Mouse (Mus musculus): Measurements from ENCODE around the gene Rpl22.

Gene Rpl22

GRCm38 (mm10) chr4:152296874-152297861 lies 28.4 kb upstream of the Rpl22 start, which contains the start of gene Icmt:
Gene Icmt (plus strand): TSS chr4:152297227.
- under 1% methylated on average over 119 of the region's 119 CpGs for WGBS

- 82% methylated on average over 14 of the region's 14 CpGs for WGBS
Observed at GRCm38 (mm10) chr4:152298836-152299235, 26.7 kb upstream of the Rpl22 start.

- WGBS = 59% methylated on average over 8 of the region's 8 CpGs
Observed at GRCm38 (mm10) chr4:152300375-152300774, 25.2 kb upstream of the Rpl22 start.

- WGBS = 82% methylated on average over 11 of the region's 11 CpGs
Observed at GRCm38 (mm10) chr4:152302012-152302411, 23.5 kb upstream of the Rpl22 start.

GRCm38 (mm10) chr4:152303172-152303571 lies 22.4 kb upstream of the Rpl22 start:
- 95% methylated on average over 10 of the region's 10 CpGs for WGBS

GRCm38 (mm10) chr4:152304685-152305084 lies 20.9 kb upstream of the Rpl22 start:
- 70% methylated on average over 6 of the region's 6 CpGs for WGBS

- WGBS = 73% methylated on average over 6 of the region's 6 CpGs
Observed at GRCm38 (mm10) chr4:152305991-152306390, 19.6 kb upstream of the Rpl22 start.

- 89% methylated on average over 9 of the region's 9 CpGs for WGBS
Observed at GRCm38 (mm10) chr4:152307542-152307941, 18.0 kb upstream of the Rpl22 start.

GRCm38 (mm10) chr4:152312186-152312585 lies 13.4 kb upstream of the Rpl22 start:
- WGBS = 13% methylated on average over 14 of the region's 14 CpGs

- WGBS = under 1% methylated on average over 29 of the region's 29 CpGs
Observed at GRCm38 (mm10) chr4:152313211-152313632, 12.3 kb upstream of the Rpl22 start.

GRCm38 (mm10) chr4:152315498-152316213 lies 9.9 kb upstream of the Rpl22 start:
- WGBS = 2% methylated on average over 43 of the region's 43 CpGs

- WGBS = 71% methylated on average over 6 of the region's 6 CpGs
Observed at GRCm38 (mm10) chr4:152317631-152318033, 7.9 kb upstream of the Rpl22 start.

- 7% methylated on average over 26 of the region's 26 CpGs for WGBS
Observed at GRCm38 (mm10) chr4:152318517-152319234, 6.9 kb upstream of the Rpl22 start, which contains the start of gene Rnf207. Gene Rnf207 (minus strand): TSS chr4:152318993.

GRCm38 (mm10) chr4:152321464-152321863 lies 4.1 kb upstream of the Rpl22 start:
- 62% methylated on average over 5 of the region's 5 CpGs for WGBS

GRCm38 (mm10) chr4:152324641-152325562 lies 640 bp upstream of the Rpl22 start:
- 50% methylated on average over 16 of the region's 16 CpGs for WGBS

- 2% methylated on average over 11 of the region's 11 CpGs for WGBS
Observed at GRCm38 (mm10) chr4:152326543-152326942, 1.0 kb downstream of the Rpl22 start.

- 70% methylated on average over 6 of the region's 6 CpGs for WGBS
Observed at GRCm38 (mm10) chr4:152328691-152329090, 3.1 kb downstream of the Rpl22 start.

GRCm38 (mm10) chr4:152332952-152333351 lies 7.4 kb downstream of the Rpl22 start:
- 4% methylated on average over 2 of the region's 2 CpGs for WGBS

GRCm38 (mm10) chr4:152333587-152333986 lies 8.0 kb downstream of the Rpl22 start:
- 88% methylated on average over 12 of the region's 12 CpGs for WGBS

- 40% methylated on average over 6 of the region's 6 CpGs for WGBS
Observed at GRCm38 (mm10) chr4:152337772-152338171, 12.2 kb downstream of the Rpl22 start.

Measured in cerebral cortex, adult 2 months (tissue).